Mouse (Mus musculus) right cerebral cortex, postnatal 25 days (tissue): Measurements from ENCODE around the gene Cyld.
"Not testable (repeated sequence)": the region's sequence is repeated elsewhere in the genome, so short reads cannot be mapped to it uniquely, and the experiment has no call there.

Experiments
- DNase-seq: peaks from one replicate; pipeline ENCODE4 v3.0.0; 2022

The Cyld gene

GRCm38 (mm10) chr8:88689891-88690290, 6.9 kb upstream of the Cyld start:
- no peak for DNase-seq

GRCm38 (mm10) chr8:88691342-88691948, 5.4 kb upstream of the Cyld start:
- DNase-seq = no peak

- DNase-seq = no peak
Observed at GRCm38 (mm10) chr8:88691961-88692360, 4.9 kb upstream of the Cyld start.

GRCm38 (mm10) chr8:88692866-88693265, 4.0 kb upstream of the Cyld start:
- DNase-seq = no peak

- no peak for DNase-seq
Observed at GRCm38 (mm10) chr8:88693376-88693775, 3.5 kb upstream of the Cyld start.

GRCm38 (mm10) chr8:88694291-88694690, 2.5 kb upstream of the Cyld start:
- no peak for DNase-seq

- no peak for DNase-seq
Observed at GRCm38 (mm10) chr8:88696228-88696627, 600 bp upstream of the Cyld start.

- DNase-seq = peak; percentile 12
Observed at GRCm38 (mm10) chr8:88697642-88698031, 809 bp downstream of the Cyld start.

GRCm38 (mm10) chr8:88698048-88698447, 1.2 kb downstream of the Cyld start:
- DNase-seq = no peak

- DNase-seq = no peak
Observed at GRCm38 (mm10) chr8:88701611-88702010, 4.8 kb downstream of the Cyld start.

- no peak for DNase-seq
Observed at GRCm38 (mm10) chr8:88702816-88703215, 6.0 kb downstream of the Cyld start.

- no peak for DNase-seq
Observed at GRCm38 (mm10) chr8:88723256-88723963, 26.6 kb downstream of the Cyld start.

GRCm38 (mm10) chr8:88755175-88755791, 58.5 kb downstream of the Cyld start:
- DNase-seq = peak; percentile 82

- DNase-seq = no peak
Observed at GRCm38 (mm10) chr8:88761980-88762379, 65.2 kb downstream of the Cyld start.

- no peak for DNase-seq
Observed at GRCm38 (mm10) chr8:88771241-88771640, 74.4 kb downstream of the Cyld start.

GRCm38 (mm10) chr8:88774593-88775297, 77.9 kb downstream of the Cyld start:
- no peak for DNase-seq

- DNase-seq = no peak
Observed at GRCm38 (mm10) chr8:88775298-88775646, 78.4 kb downstream of the Cyld start.

GRCm38 (mm10) chr8:88780142-88780541, 83.3 kb downstream of the Cyld start:
- DNase-seq = no peak

- DNase-seq = no peak
Observed at GRCm38 (mm10) chr8:88781283-88781682, 84.5 kb downstream of the Cyld start.

- no peak for DNase-seq
Observed at GRCm38 (mm10) chr8:88783722-88784121, 86.9 kb downstream of the Cyld start.

- not testable (repeated sequence) for DNase-seq
Observed at GRCm38 (mm10) chr8:88788335-88788734, 91.5 kb downstream of the Cyld start.

GRCm38 (mm10) chr8:88792691-88793323, 96.0 kb downstream of the Cyld start:
- DNase-seq = peak; percentile 51

- DNase-seq = no peak
Observed at GRCm38 (mm10) chr8:88793324-88793722, 96.5 kb downstream of the Cyld start.
